Mouse (Mus musculus): ENCODE measurements around the gene Wdr92.

Gene Wdr92

GRCm38 (mm10) chr11:17181807-17182206 is at the start of gene Wdr92:
TSS of gene Wdr92 (plus strand) at chr11:17182107.
- DNase-seq (ENCODE audit: low spot score), result no peak

- DNase-seq (ENCODE audit: low spot score), result no peak
Measured at GRCm38 (mm10) chr11:17135638-17136037, 46.3 kb upstream of the Wdr92 start.

- DNase-seq (ENCODE audit: low spot score), result no peak
Measured at GRCm38 (mm10) chr11:17138306-17139033, 43.4 kb upstream of the Wdr92 start.

GRCm38 (mm10) chr11:17158858-17159737 is 22.8 kb upstream of the Wdr92 start, which contains the start of gene Ppp3r1:
TSS of gene Ppp3r1 (plus strand) at chr11:17159263.
- peak; percentile 92 for DNase-seq (ENCODE audit: low spot score)

- peak; percentile 27 for DNase-seq (ENCODE audit: low spot score)
Measured at GRCm38 (mm10) chr11:17159738-17160241, 22.1 kb upstream of the Wdr92 start.

- DNase-seq (ENCODE audit: low spot score), result peak; percentile 20
Measured at GRCm38 (mm10) chr11:17160242-17160641, 21.7 kb upstream of the Wdr92 start.

GRCm38 (mm10) chr11:17163956-17164355 is 18.0 kb upstream of the Wdr92 start:
- DNase-seq (ENCODE audit: low spot score), result no peak

- no peak for DNase-seq (ENCODE audit: low spot score)
Measured at GRCm38 (mm10) chr11:17166627-17167026, 15.3 kb upstream of the Wdr92 start.

GRCm38 (mm10) chr11:17169262-17169661 is 12.6 kb upstream of the Wdr92 start:
- DNase-seq (ENCODE audit: low spot score), result no peak

GRCm38 (mm10) chr11:17170938-17171729 is 10.8 kb upstream of the Wdr92 start:
- DNase-seq (ENCODE audit: low spot score), result no peak

GRCm38 (mm10) chr11:17172300-17172699 is 9.6 kb upstream of the Wdr92 start:
- DNase-seq (ENCODE audit: low spot score), result no peak

GRCm38 (mm10) chr11:17176638-17177037 is 5.3 kb upstream of the Wdr92 start:
- no peak for DNase-seq (ENCODE audit: low spot score)

GRCm38 (mm10) chr11:17180753-17181152 is 1.2 kb upstream of the Wdr92 start:
- DNase-seq (ENCODE audit: low spot score), result no peak

GRCm38 (mm10) chr11:17183165-17183564 is 1.3 kb downstream of the Wdr92 start:
- no peak for DNase-seq (ENCODE audit: low spot score)

GRCm38 (mm10) chr11:17187649-17188048 is 5.7 kb downstream of the Wdr92 start:
- DNase-seq (ENCODE audit: low spot score), result no peak

- no peak for DNase-seq (ENCODE audit: low spot score)
Measured at GRCm38 (mm10) chr11:17188786-17189185, 6.9 kb downstream of the Wdr92 start.

- no peak for DNase-seq (ENCODE audit: low spot score)
Measured at GRCm38 (mm10) chr11:17192151-17192844, 10.4 kb downstream of the Wdr92 start.

- no peak for DNase-seq (ENCODE audit: low spot score)
Measured at GRCm38 (mm10) chr11:17199170-17199569, 17.3 kb downstream of the Wdr92 start.

- DNase-seq (ENCODE audit: low spot score), result no peak
Measured at GRCm38 (mm10) chr11:17199840-17200501, 18.1 kb downstream of the Wdr92 start.

GRCm38 (mm10) chr11:17200936-17201335 is 19.0 kb downstream of the Wdr92 start:
- no peak for DNase-seq (ENCODE audit: low spot score)

GRCm38 (mm10) chr11:17202481-17202880 is 20.6 kb downstream of the Wdr92 start:
- DNase-seq (ENCODE audit: low spot score), result no peak
